Mouse (Mus musculus) heart, adult 2 months (tissue): ENCODE measurements at regions not wholly inside any gene's neighbourhood (a gene's known extent, or its start where the extent isn't known, plus 50 kb on each side); places are given as distances from the start of the nearest gene placed in this dataset.

Experiments used
- DNase-seq, 2 experiments: peaks; one replicate each; pipeline ENCODE4 v3.0.0; 2021
- H3K27ac ChIP-seq: fragments of 200-600 bp; 2 replicates; pipeline ENCODE4 v1.8.1; 2022
- H3K27me3 ChIP-seq: fragments of 200-500 bp; 2 replicates; pipeline ENCODE4 v1.6.1; 2012; ENCODE audit warnings: mild to moderate bottlenecking, low read length, inconsistent platforms, mixed read lengths; ENCODE audit not compliant: control insufficient read depth, insufficient read depth
- H3K36me3 ChIP-seq: fragments of 200-500 bp; 2 replicates; pipeline ENCODE4 v1.6.1; 2012; ENCODE audit warnings: low read length, inconsistent platforms; ENCODE audit not compliant: control insufficient read depth, insufficient read depth
- H3K4me1 ChIP-seq: fragments of 200-500 bp; 2 replicates; pipeline ENCODE4 v1.6.1; 2011; ENCODE audit warnings: low read length; ENCODE audit not compliant: control insufficient read depth, insufficient read depth
- H3K4me3 ChIP-seq: fragments of 200-600 bp; 2 replicates; pipeline ENCODE4 v1.8.1; 2022
- H3K79me2 ChIP-seq: fragments of 200-500 bp; replicated peaks from 2 replicates; pipeline ENCODE4 v1.6.1; 2012; ENCODE audit warnings: mild to moderate bottlenecking, inconsistent platforms, low read length, moderate library complexity, mixed read lengths; ENCODE audit not compliant: control insufficient read depth, insufficient read depth
- H3K9ac ChIP-seq: fragments of 200-500 bp; 2 replicates; pipeline ENCODE4 v1.6.1; 2012; ENCODE audit warnings: low read depth, mild to moderate bottlenecking, control low read depth, inconsistent platforms, low read length, mixed read lengths
- CTCF ChIP-seq: fragments of 200-600 bp; IDR thresholded peaks from 2 replicates; pipeline ENCODE4 v1.8.1; 2022; ENCODE audit warnings: antibody characterized with exemption, mild to moderate bottlenecking, moderate library complexity
- EP300 ChIP-seq: fragments of 200-500 bp; IDR thresholded peaks from 2 replicates; pipeline ENCODE4 v1.6.1; 2011; ENCODE audit warnings: low read depth, low read length, control low read depth; ENCODE audit not compliant: insufficient read depth
- POLR2A ChIP-seq: fragments of 200-500 bp; IDR thresholded peaks from 2 replicates; pipeline ENCODE4 v1.6.1; 2011; ENCODE audit warnings: mild to moderate bottlenecking, low read depth, low read length, control low read depth; ENCODE audit not compliant: insufficient read depth
- WGBS: fragments of 180-500 bp; shearing (Covaris S2); methylation state at CpG from one replicate; pipeline ENCODE4 v1.1.7; 2018; 5-methylcytosine and 5-hydroxymethylcytosine counted together
- intact Hi-C: fragments of 180-260 bp; cut with DNase I; formaldehyde crosslinking; loops from one replicate; pipeline ENCODE4 v1.15.1; 2025

DNA sequence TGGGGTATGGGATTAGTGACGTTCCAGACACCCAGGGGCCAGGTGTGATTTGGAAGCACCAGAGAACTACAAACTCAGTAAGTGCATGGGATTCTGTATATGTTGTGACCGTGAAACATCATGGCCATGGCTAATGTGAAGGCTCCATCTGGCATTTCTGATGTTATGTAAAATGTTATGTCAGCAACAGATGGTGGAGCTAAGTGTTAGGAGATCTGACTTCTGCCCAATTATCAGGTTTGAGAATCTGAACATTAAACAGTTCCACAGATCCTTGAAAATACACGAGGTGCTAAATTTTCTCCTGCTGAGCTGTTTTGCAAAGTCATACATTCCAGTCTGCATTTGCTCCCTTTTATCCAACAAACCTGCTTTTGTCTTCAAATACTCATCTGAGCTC, 223.6 kb upstream of the Egfl6 start:
- no peak for TF ChIP-seq EP300
- no peak for TF ChIP-seq POLR2A
- no peak for TF ChIP-seq CTCF
- Histone ChIP-seq H3K27me3 (no peaks in the 10 kb centered on the region), H3K9ac (no peak overlapping the region), H3K27ac (no peak overlapping the region), H3K79me2 (no peaks in the 10 kb centered on the region), H3K36me3 (no peaks in the 10 kb centered on the region), H3K4me1 (no peaks in the 10 kb centered on the region), H3K4me3 (no peak overlapping the region)
- DNase-seq, result no peak
- 74% methylated on average over 3 of the region's 3 CpGs for WGBS
- intact Hi-C loops, result loop anchor here (10.0 kb wide), 1 partner anchor 426 kb away; no protein-coding TSS in a partner anchor

DNA sequence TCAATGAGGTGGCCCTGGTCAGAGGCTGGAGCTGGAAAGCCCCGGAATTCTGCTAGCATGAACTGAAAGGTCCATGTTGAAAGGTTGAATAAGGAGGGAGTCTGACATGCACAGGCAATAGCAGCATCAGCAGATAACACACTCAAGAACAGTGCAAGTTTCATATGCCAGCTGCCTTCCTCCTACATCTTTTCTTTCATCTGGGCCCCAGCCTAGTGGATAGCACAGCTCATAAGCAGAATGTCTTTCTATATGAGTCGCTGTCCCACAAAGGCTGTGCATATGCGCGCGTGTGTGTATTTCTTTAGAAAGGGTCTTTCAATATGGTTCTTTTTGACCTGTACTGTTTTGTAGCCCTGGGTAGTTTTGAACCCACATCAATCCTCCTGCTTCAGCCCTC, 222.7 kb upstream of the Egfl6 start:
- 80% methylated on average over 5 of the region's 5 CpGs for WGBS
- DNase-seq, result no peak
- Histone ChIP-seq H3K36me3 (no peaks in the 10 kb centered on the region), H3K4me3 (no peak overlapping the region), H3K9ac (no peak overlapping the region), H3K27ac (no peak overlapping the region), H3K4me1 (no peaks in the 10 kb centered on the region; the same call in 1 of the 2 replicates), H3K79me2 (no peaks in the 10 kb centered on the region), H3K27me3 (no peaks in the 10 kb centered on the region)
- intact Hi-C loops, result loop anchor here (10.0 kb wide), 1 partner anchor 427 kb away; no protein-coding TSS in a partner anchor
- TF ChIP-seq EP300 (no peak), POLR2A (no peak)

DNA sequence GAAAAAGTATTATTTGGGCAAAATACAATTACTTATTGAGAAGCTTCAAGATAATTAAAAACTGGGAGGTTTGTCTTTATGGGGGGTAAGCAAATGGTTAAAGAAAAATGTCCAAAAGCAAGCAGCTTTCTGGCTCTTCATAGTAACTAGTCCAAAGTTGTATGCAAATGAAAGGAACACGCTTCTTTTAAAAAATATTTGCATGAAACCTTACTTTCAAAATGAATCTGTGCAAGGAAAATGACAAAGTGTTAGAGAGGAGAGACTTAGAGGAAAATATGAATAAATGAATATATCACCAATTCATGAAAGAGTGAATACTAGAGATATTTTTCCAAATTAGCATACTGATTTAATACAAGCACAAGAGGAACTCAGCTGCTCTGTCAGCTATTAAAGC, 220.4 kb upstream of the Egfl6 start:
- WGBS, result 68% methylated on average over 1 of the region's 1 CpGs
- Histone ChIP-seq H3K4me3 (no peak overlapping the region), H3K36me3 (no peaks in the 10 kb centered on the region), H3K27me3 (no peaks in the 10 kb centered on the region), H3K79me2 (no peaks in the 10 kb centered on the region), H3K9ac (no peak overlapping the region), H3K27ac (no peak overlapping the region), H3K4me1 (no peaks in the 10 kb centered on the region; the same call in 1 of the 2 replicates)
- DNase-seq, result no peak
- no peak for TF ChIP-seq CTCF
- no peak for TF ChIP-seq EP300
- TF ChIP-seq POLR2A, result no peak
- intact Hi-C loops, result loop anchor here (10.0 kb wide), 1 partner anchor 429 kb away; no protein-coding TSS in a partner anchor

DNA sequence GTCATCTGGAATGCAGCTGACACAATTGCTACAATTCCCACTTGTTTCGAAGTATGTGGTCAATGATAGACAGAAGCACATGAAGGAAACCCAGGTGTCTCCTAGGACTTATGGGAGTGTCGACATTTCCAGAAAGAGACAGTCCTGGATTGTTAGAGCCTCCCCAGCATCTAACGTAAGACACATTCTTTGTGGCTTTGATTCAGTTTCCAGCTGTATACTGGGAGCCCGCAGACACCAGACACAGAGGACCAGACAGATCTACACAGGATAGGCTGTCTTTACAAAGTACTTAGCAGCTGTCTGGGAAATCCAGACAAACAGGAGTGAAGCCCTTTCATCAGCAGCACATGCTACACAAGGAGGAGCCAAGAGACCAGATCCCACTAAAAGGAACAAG, 220.0 kb upstream of the Egfl6 start:
- H3K4me3 ChIP-seq, result no peak overlapping the region
- intact Hi-C loops, result loop anchor here (10.0 kb wide), 1 partner anchor 429 kb away; no protein-coding TSS in a partner anchor
- no peak for DNase-seq
- no peak overlapping the region for H3K27ac ChIP-seq
- TF ChIP-seq CTCF (no peak), POLR2A (no peak), EP300 (no peak)
- no peaks in the 10 kb centered on the region; the same call in 1 of the 2 replicates for H3K4me1 ChIP-seq
- WGBS, result 47% methylated on average over 4 of the region's 4 CpGs
- H3K36me3 ChIP-seq, result no peaks in the 10 kb centered on the region
- no peaks in the 10 kb centered on the region for H3K27me3 ChIP-seq
- H3K9ac ChIP-seq, result no peak overlapping the region
- H3K79me2 ChIP-seq, result no peaks in the 10 kb centered on the region

DNA sequence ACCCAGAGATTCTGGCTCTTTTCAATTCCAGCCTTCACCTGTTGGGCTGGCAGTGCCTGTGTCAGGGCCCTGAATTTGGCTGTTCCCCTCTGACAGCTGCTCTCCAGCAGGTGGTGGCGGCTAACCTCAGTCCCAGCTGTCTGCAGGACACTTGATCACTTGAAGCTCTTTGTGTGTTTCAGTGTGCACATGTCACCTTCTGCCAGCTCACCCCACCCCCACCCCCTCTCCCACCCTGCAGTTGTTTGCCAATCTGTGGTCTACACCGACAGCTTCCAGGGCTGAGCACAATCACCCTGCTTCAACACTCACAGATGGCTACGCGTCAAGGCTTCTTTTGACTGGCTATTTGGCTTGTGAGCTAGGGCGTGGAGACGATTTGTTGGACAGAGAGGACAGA, 217.7 kb upstream of the Egfl6 start:
- Histone ChIP-seq H3K4me3 (no peak overlapping the region), H3K4me1 (no peaks in the 10 kb centered on the region; the same call in 1 of the 2 replicates), H3K9ac (no peak overlapping the region), H3K36me3 (no peaks in the 10 kb centered on the region), H3K27ac (no peak overlapping the region), H3K79me2 (no peaks in the 10 kb centered on the region), H3K27me3 (no peaks in the 10 kb centered on the region)
- peak in 1 of 2 experiments; percentile 3 for DNase-seq
- no peak for TF ChIP-seq EP300
- no peak for TF ChIP-seq CTCF
- intact Hi-C loops, result loop anchor here (10.0 kb wide), 1 partner anchor 432 kb away; no protein-coding TSS in a partner anchor
- WGBS, result 54% methylated on average over 6 of the region's 6 CpGs

DNA sequence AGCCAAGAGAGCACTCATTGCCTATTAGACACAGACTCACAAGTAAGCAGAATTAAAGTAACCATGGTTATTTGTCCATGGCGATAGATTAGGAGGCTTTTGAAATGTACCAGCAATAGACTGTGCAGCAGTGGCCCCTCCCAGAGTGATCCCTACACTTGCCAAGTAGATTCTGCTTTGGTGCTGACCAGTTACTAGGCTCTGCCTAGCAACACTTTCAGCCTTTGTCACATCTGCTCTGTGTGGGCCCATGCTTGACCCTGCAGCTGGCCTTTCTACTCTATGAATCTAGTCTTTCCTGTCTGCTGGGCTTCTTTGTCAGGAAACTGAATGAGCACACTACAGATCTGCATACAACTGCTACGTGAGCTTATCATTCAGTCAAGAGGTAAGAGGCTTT, 215.5 kb upstream of the Egfl6 start:
- no peak for TF ChIP-seq POLR2A
- no peak for TF ChIP-seq EP300
- no peak for TF ChIP-seq CTCF
- H3K79me2 ChIP-seq, result no peaks in the 10 kb centered on the region
- H3K4me1 ChIP-seq, result no peaks in the 10 kb centered on the region; the same call in 1 of the 2 replicates
- intact Hi-C loops, result loop anchor here (10.0 kb wide), 1 partner anchor 434 kb away; no protein-coding TSS in a partner anchor
- 68% methylated on average over 2 of the region's 2 CpGs for WGBS
- DNase-seq, result no peak
- no peak overlapping the region for H3K27ac ChIP-seq
- no peaks in the 10 kb centered on the region for H3K36me3 ChIP-seq
- no peak overlapping the region for H3K9ac ChIP-seq
- H3K27me3 ChIP-seq, result no peaks in the 10 kb centered on the region
- no peak overlapping the region for H3K4me3 ChIP-seq
